Mouse (Mus musculus) heart, embryonic 14.5 days (tissue): ENCODE data around the gene Aldob. TPM values are rescaled to one million over a fixed set of nuclear protein-coding genes. Genes with fewer than 3 reads are reported as not detected.

Source experiments
- ATAC-seq: fragments of 200-750 bp; cut with Nextera tagmentation; 2 replicates; pipeline ENCODE4 v1.8.0; 2017; ENCODE audit warnings: low read depth, moderate TSS enrichment; ENCODE audit not compliant: insufficient number of reproducible peaks, insufficient read depth, low FRiP score
- H3K27ac ChIP-seq, 2 experiments: fragments of 200-500 bp in 1 of 2; fragments of 300-500 bp in 1 of 2; sonication (generic) in 1 of 2; replicated peaks in 1 of 2; 2 replicates each; pipeline ENCODE4 v1.5.1; 2012 to 2014; ENCODE audit warnings: low read depth in 2 of 2, low read length in 2 of 2, control low read depth in 1 of 2, mild to moderate bottlenecking in 1 of 2, mixed read lengths in 1 of 2; ENCODE audit not compliant: control insufficient read depth in 1 of 2, insufficient read depth in 1 of 2
- H3K27me3 ChIP-seq: fragments of 300-500 bp; sonication (generic); 2 replicates; pipeline ENCODE4 v1.6.1; 2014; ENCODE audit warnings: mild to moderate bottlenecking, low read length, control low read depth; ENCODE audit not compliant: control insufficient read depth, insufficient read depth
- H3K36me3 ChIP-seq: fragments of 300-500 bp; sonication (generic); 2 replicates; pipeline ENCODE4 v1.6.1; 2014; ENCODE audit warnings: mild to moderate bottlenecking, control low read depth, low read length, mixed read lengths; ENCODE audit not compliant: control insufficient read depth, insufficient read depth
- H3K4me1 ChIP-seq, 2 experiments: fragments of 200-500 bp in 1 of 2; fragments of 300-500 bp in 1 of 2; sonication (generic) in 1 of 2; 2 replicates each; pipeline ENCODE4 v1.6.1; 2012 to 2014; ENCODE audit warnings: low read length in 2 of 2, control low read depth in 1 of 2, mixed read lengths in 1 of 2; ENCODE audit not compliant: control insufficient read depth in 2 of 2, insufficient read depth in 2 of 2
- H3K4me2 ChIP-seq: fragments of 300-500 bp; sonication (generic); 2 replicates; pipeline ENCODE4 v1.6.1; 2014; ENCODE audit warnings: mild to moderate bottlenecking, low read length
- H3K4me3 ChIP-seq, 2 experiments: fragments of 200-500 bp in 1 of 2; fragments of 300-500 bp in 1 of 2; sonication (generic) in 1 of 2; 2 replicates each; pipeline ENCODE4 v1.5.1; 2012 to 2014; ENCODE audit warnings: low read length in 2 of 2, mild to moderate bottlenecking in 2 of 2, control low read depth in 1 of 2, low read depth in 1 of 2, moderate library complexity in 1 of 2; ENCODE audit not compliant: control insufficient read depth in 1 of 2, insufficient read depth in 1 of 2
- H3K9ac ChIP-seq: fragments of 300-500 bp; sonication (generic); 2 replicates; pipeline ENCODE4 v1.6.1; 2014; ENCODE audit warnings: mild to moderate bottlenecking, low read length
- H3K9me3 ChIP-seq: fragments of 300-500 bp; sonication (generic); 2 replicates; pipeline ENCODE4 v1.6.1; 2016; ENCODE audit warnings: low read length, control low read depth; ENCODE audit not compliant: control insufficient read depth
- WGBS: fragments of 180-500 bp; shearing (Covaris S2); extraction: QIAGEN DNeasy Blood & Tissue Kit; methylation state at CpG from one replicate; pipeline ENCODE4 v1.1.7; 2014; 5-methylcytosine and 5-hydroxymethylcytosine counted together
- polyA plus RNA-seq: library from polyadenylated mRNA; unstranded; fragments of >200 nt; fragmentation: Nextera tagmentation; extraction: Ambion mirVana; gene quantifications from 2 replicates; pipeline ENCODE4 v1.2.1, GENCODE M21; 2014

Aldob gene
- 0.13 and 0.19 TPM in 2 replicates for polyA plus RNA-seq

DNA sequence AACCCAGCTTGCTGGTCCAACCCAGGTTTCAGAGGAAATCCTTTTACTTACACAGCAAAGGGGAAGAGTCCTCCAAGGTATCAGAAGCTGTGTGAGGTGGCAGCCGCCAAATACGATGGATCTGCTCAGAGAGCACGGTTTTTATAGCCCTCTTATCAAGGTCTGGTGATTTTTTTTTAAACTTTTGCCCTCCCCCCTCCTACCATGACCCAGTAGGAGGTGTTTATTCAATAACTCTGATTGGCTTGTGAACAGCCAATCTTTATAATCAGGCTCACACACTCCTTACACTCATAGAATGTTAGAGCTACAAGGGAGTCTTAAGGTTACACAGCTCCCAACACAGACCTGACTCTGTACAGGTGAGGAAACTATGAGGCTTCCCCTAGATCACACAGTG is at the start of gene Aldob:
Gene Aldob (minus strand): TSS at position 164 of the 400 bp plus-strand sequence.
- H3K4me1 ChIP-seq = no peaks in the 10 kb centered on the region
- H3K9me3 ChIP-seq = no peaks in the 10 kb centered on the region
- ATAC-seq = no peak
- no peak within 1 kb of the TSS for H3K27ac ChIP-seq
- no peaks in the 10 kb centered on the region for H3K27me3 ChIP-seq
- H3K36me3 ChIP-seq = no peaks in the 10 kb centered on the region
- H3K4me3 ChIP-seq = no peak within 1 kb of the TSS
- no peak within 1 kb of the TSS for H3K4me2 ChIP-seq
- no peak within 1 kb of the TSS for H3K9ac ChIP-seq
- 38% methylated on average over 3 of the region's 3 CpGs for WGBS

DNA sequence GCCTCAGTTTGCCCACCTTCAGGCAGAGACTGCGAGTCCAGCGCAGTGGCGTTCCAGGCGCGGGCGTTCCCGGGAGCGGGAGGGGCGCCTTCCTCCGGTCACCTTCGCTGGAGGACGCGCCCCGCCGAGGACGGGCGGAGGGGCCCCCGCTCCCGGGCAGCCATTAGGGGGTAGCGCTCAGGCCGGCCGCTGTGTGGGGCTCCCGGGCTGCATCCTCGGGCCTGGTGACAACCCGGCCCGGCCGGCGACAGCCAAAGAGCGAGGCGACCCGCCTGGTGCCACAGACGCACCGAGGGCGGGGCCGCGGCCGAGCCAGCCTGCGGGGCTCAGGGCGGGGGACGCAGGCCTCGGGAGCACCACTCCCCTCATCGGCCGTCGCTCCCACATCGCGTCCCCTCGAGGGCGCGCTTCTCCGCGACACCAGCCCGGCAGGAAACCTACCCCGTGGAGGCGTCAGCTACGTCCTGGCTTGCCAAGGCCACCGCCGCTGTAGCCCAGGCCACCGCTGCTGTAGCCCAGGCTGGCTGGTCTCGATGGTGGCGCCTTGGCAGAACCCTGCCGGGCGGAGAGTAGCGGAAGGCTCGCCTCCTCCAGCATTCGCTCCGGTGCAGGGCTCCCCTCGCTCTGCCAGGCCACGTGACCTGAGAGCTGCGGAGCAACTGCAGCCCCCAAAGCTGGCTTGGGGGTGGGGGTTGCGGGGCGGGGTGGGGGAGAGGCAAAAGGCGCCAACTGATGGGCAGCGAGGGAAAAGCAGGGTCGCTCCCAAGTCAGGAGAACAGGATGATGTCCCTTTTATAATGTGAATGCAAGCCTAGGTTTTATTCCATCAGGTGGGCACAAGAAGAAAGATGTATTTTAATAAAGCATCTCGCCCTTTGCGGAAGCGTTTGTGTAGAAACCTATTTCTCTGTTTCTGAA is 48.1 kb upstream of the Aldob start, which contains the start of gene Tmem246:
Gene Tmem246 (minus strand): TSS at position 694 of the 918 bp plus-strand sequence.
- H3K9ac ChIP-seq = peak within 1 kb of the TSS; percentile 84
- peak; percentile 94 for ATAC-seq
- H3K4me3 ChIP-seq = peak within 1 kb of the TSS; percentile 54 to 75
- WGBS = under 1% methylated on average over 74 of the region's 77 CpGs
- no peaks in the 10 kb centered on the region for H3K27me3 ChIP-seq
- peaks cover 0 to 9% of the 10 kb centered on the region in 2 experiments; a peak in 1 of 4 replicates for H3K4me1 ChIP-seq
- H3K36me3 ChIP-seq = no peaks in the 10 kb centered on the region
- peak within 1 kb of the TSS; percentile 73 to 87 for H3K27ac ChIP-seq
- H3K9me3 ChIP-seq = no peaks in the 10 kb centered on the region
- peak within 1 kb of the TSS; percentile 86 for H3K4me2 ChIP-seq

DNA sequence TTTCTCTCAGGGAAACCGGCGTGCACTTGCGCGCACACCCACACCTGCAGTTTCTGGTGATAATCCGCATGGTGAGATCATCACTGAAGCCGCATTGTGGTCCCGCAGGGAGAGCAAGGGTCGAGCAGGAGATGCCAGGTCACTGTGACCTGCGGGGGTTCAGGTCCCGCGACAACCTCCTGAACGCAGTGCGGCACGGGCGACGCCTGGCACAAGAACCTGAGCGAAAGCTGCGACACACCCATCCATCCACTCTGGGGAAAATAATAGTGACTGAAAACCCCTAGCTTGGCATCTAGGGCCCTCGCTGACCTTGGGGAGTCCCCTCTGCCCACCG is 47.5 kb upstream of the Aldob start:
- Histone ChIP-seq H3K4me3 (peak overlapping the region; percentile 54 to 75), H3K9me3 (no peaks in the 10 kb centered on the region), H3K36me3 (no peaks in the 10 kb centered on the region), H3K27ac (peak overlapping the region; percentile 73 to 87), H3K27me3 (no peaks in the 10 kb centered on the region), H3K4me1 (peaks cover 0 to 13% of the 10 kb centered on the region in 2 experiments; a peak in 2 of 4 replicates), H3K9ac (peak overlapping the region; percentile 84), H3K4me2 (peak overlapping the region; percentile 86)
- under 1% methylated on average over 20 of the region's 20 CpGs for WGBS
- peak; percentile 10; the same call in 1 of the 2 replicates for ATAC-seq

DNA sequence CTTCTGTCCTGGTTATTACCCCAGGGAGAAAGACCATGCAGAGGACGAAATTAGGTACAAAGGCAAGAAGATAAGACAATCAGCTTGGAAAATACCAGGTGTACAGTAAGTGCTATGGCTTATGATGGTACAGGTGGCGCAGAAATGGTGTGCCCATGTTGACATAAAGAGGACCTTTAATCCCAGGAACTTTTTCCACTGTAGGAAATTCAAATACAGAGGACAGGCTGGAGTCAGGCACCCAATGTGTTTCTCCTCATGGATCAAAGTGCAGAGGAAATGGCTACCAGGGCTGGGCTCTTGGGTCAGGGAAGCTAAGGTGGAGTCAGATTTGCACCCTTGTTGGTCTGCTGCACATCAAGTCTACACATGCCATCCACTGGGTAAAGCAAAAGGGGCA is 40.8 kb upstream of the Aldob start:
- WGBS = 81% methylated on average over 2 of the region's 2 CpGs
- Histone ChIP-seq H3K4me1 (peaks cover 8 to 20% of the 10 kb centered on the region in 2 experiments), H3K4me2 (no peak overlapping the region)

DNA sequence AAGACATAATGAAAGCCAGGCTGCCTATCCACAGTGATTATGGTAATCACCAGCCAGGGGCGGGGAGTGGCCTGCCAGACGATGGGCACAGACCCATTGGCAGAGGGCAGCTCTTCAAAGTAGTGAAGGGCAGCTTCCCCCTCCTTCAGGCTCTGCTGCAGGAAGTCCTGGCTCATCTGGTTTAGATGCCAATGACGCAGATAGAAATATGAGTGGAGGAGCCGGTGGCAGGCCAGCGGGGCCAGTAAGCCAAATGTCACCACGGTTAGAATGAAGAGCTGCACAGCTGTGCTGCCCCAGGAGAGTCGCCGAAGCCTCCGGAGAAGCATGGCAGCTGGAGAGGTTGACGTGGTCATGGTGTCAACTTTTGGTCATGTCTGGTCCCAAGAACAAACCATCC is 37.5 kb upstream of the Aldob start:
- ATAC-seq = no peak
- Histone ChIP-seq H3K9ac (no peak overlapping the region), H3K4me2 (no peak overlapping the region), H3K36me3 (peaks cover 34% of the 10 kb centered on the region), H3K27me3 (no peaks in the 10 kb centered on the region), H3K4me3 (no peak overlapping the region), H3K4me1 (peaks cover 13 to 31% of the 10 kb centered on the region in 2 experiments), H3K9me3 (no peaks in the 10 kb centered on the region), H3K27ac (no peak overlapping the region)
- WGBS = 96% methylated on average over 10 of the region's 10 CpGs

More for the DNA sequence above, 40.8 kb upstream of the Aldob start:
- Histone ChIP-seq H3K27me3 (no peaks in the 10 kb centered on the region), H3K36me3 (peaks cover 21% of the 10 kb centered on the region), H3K9me3 (no peaks in the 10 kb centered on the region), H3K4me3 (no peak overlapping the region), H3K9ac (no peak overlapping the region), H3K27ac (no peak overlapping the region)
- ATAC-seq = no peak

DNA sequence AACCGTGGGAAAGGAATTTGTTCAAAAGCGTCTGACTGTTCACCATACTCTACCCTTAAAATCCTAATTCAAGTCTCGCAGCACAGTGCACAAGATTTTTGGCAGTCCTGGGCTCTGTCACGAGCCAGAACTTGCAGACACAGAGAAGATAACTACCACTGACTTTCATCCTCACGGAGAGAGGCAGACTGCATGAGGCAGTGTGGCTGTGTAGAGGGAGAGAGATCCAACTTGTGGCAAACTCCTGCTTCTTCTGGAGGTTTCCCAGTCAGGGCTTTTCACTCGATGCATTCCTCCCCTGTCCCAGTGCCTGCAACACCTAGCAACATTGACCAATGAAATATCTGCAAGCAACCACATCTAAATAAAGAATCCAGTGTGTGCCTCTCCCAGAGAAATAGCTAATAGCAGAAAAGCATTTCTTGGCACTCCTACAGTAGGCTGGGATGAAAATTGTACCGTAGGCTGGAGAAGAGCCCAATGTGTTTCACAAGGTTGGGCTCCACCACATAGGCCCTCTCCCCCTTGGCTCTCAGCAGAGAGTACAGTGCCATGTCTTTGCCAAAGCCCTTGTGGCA is 36.3 kb upstream of the Aldob start:
- peak; percentile 56; the same call in 1 of the 2 replicates for ATAC-seq
- 48% methylated on average over 7 of the region's 7 CpGs for WGBS
- Histone ChIP-seq H3K4me1 (peaks cover 13 to 31% of the 10 kb centered on the region in 2 experiments), H3K36me3 (peaks cover 34% of the 10 kb centered on the region), H3K9me3 (no peaks in the 10 kb centered on the region), H3K27ac (peak overlapping the region; percentile 71 to 76), H3K27me3 (no peaks in the 10 kb centered on the region), H3K4me2 (no peak overlapping the region), H3K4me3 (no peak overlapping the region), H3K9ac (no peak overlapping the region)

DNA sequence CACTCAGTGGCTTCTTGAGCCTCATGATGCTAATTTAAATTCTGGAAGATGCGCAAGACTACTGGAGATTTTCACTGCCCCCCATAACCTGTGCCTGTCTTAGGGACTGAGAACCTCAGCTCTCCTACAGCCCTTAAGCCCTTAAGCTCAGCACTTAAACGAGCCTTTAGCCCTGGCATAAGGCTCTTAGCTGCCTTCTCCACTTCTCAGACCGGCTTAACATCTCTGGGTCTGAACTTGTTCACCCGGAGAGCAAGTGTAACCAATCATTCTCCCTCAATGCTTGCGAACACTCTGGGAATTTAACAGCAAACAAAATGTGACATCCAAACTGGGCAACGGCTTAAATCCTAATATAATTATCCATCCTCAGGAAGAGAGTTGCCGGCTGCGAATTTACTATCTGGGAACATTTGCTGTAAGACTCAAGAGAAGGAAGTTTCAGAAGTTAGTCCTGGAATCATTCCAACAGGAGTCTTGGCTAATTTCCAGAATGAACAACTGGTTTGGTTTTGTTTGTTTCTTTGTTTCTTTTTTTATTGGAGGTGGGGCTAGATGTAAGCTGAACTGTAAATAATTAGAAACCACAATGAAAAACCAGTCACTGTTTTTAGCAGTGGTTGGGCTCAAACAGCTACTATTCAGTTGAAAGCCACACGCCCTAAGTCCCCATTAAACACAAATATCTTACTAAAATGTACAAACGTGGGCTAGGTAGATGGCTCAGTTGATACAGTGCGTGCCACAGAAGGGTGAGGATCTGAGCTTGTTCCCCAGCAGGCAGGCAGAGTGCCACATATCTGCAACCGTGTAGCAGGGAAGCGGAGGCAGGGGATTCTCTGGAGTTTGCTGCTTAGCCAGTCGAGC is 34.9 kb upstream of the Aldob start:
- Histone ChIP-seq H3K36me3 (peaks cover 31% of the 10 kb centered on the region), H3K4me2 (no peak overlapping the region), H3K27me3 (no peaks in the 10 kb centered on the region), H3K4me1 (peaks cover 13 to 31% of the 10 kb centered on the region in 2 experiments), H3K9me3 (no peaks in the 10 kb centered on the region), H3K4me3 (no peak overlapping the region), H3K27ac (peak overlapping the region; percentile 74 to 76), H3K9ac (no peak overlapping the region)
- ATAC-seq = no peak
- WGBS = 44% methylated on average over 14 of the region's 14 CpGs
